Mouse (Mus musculus): Measurements from ENCODE around the gene Il2ra.

- TF ChIP-seq CTCF (IDR thresholded peaks at IDR 0.05; ENCODE audit: borderline replicate concordance, control insufficient read depth, extremely low read depth, insufficient read depth, low read length, poor library complexity) (no peak), POLR2A (IDR thresholded peaks at IDR 0.05; ENCODE audit: control insufficient read depth, extremely low read depth, insufficient read depth, low read length, poor library complexity) (no peak)
Observed at GRCm38 (mm10) chr2:11738794-11739193, 96.2 kb downstream of the Il2ra start.
